In the genomic region with DNA sequence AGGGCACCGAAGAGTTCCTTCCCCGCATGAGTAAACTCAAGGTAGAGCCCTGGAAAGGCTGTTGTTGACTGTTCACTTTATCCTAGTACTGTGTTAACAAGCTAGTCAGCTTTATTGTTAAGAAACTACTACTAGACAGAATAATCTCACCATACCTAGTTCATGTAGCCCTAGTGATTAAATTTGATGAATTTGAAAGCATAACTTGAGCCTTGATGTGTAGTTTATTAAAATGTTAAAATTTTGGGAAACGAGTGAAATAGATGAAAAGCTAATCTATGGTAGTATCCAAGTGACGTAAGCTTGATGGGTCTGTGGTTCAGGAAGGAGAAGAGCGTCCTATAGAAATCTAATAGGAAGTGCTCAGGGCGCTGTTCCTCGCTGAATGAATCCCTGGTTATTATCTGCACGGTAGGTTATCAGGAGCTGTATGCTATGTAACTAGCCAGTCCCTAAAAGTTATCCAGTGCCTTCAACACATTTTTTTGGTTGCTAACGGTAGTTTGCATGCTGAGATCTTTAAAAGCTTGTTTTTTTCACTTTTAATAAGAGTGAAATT, we compare ENCODE assay signal across 8 mouse cellular contexts. TPM values are rescaled to one million over a fixed set of nuclear protein-coding genes. Genes with fewer than 3 reads are reported as not detected.
DNase-seq lines count a peak whose midpoint lies in the region; ATAC-seq and TF ChIP-seq lines count a peak whose summit lies in the region.

No protein-coding gene starts in this region.

- WGBS in heart, embryonic 10.5 days: 11% methylated on average over 9 of the region's 9 CpGs
- WGBS in forebrain, embryonic 15.5 days: 13% methylated on average over 9 of the region's 9 CpGs
- WGBS in liver, embryonic 16.5 days (ENCODE audit: insufficient replicate concordance): 2% methylated on average over 9 of the region's 9 CpGs

- peak; percentile 31 for ATAC-seq in G1E (ENCODE audit: extremely low read depth, insufficient number of reproducible peaks, low FRiP score, poor library complexity, severe bottlenecking)
- no peak for ATAC-seq in forebrain, embryonic 15.5 days (replicated peaks)
- ATAC-seq in liver, embryonic 16.5 days (ENCODE audit: low read depth): no peak

- H3K4me1 ChIP-seq in heart, embryonic 10.5 days: peaks cover 24% of the 10 kb centered on the region
- H3K4me1 ChIP-seq in G1E (ENCODE audit: insufficient read depth, low read depth, low read length): peaks cover 52% of the 10 kb centered on the region
- H3K4me1 ChIP-seq in forebrain, embryonic 15.5 days: peaks cover 52% of the 10 kb centered on the region
- H3K4me1 ChIP-seq in liver, embryonic 16.5 days (ENCODE audit: control insufficient read depth, low read depth, low read length): peaks cover 34% of the 10 kb centered on the region

- H3K4me2 ChIP-seq in forebrain, embryonic 15.5 days (replicated peaks): peak overlapping the region; percentile 79
- peak overlapping the region; percentile 60 for H3K4me2 ChIP-seq in liver, embryonic 16.5 days (ENCODE audit: low read depth, low read length)

- 0 out of 2 replicates have a peak, but pooled peaks cover under 1% of the 10 kb centered on the region for H3K36me3 ChIP-seq in heart, embryonic 10.5 days
- peaks cover 48% of the 10 kb centered on the region for H3K36me3 ChIP-seq in G1E (replicated peaks)
- no peaks in the 10 kb centered on the region for H3K36me3 ChIP-seq in forebrain, embryonic 15.5 days
- H3K36me3 ChIP-seq in liver, embryonic 16.5 days (ENCODE audit: control insufficient read depth, insufficient read depth): no peaks in the 10 kb centered on the region

- no peak for DNase-seq in heart, embryonic 10.5 days (ENCODE audit: low spot score)
- DNase-seq in heart, postnatal 36 days: no peak
- DNase-seq in G1E (ENCODE audit: low spot score): peak; percentile 52
- DNase-seq in thymus, postnatal 10 days (ENCODE audit: low spot score in 2 of 2): no peak
- no peak for DNase-seq in thymus, postnatal 0 days (ENCODE audit: low spot score)
- DNase-seq in right cerebral cortex, postnatal 4 days: no peak

- TF ChIP-seq CTCF in G1E (IDR thresholded peaks at IDR 0.05; ENCODE audit: low read depth, low read length): no peak

- intact Hi-C loops in heart, postnatal 36 days (cut with DNase I): loop anchor here (2.0 to 10.0 kb wide), 4 partner anchors 38 to 610 kb away; a partner anchor contains a TSS

- peak overlapping the region; percentile 91 for H3K9ac ChIP-seq in forebrain, embryonic 15.5 days (replicated peaks)
- peak overlapping the region; percentile 97 for H3K9ac ChIP-seq in liver, embryonic 16.5 days (ENCODE audit: low read depth, low read length)

- peak overlapping the region; percentile 97; the same call in 1 of the 2 replicates for H3K27ac ChIP-seq in heart, embryonic 10.5 days
- H3K27ac ChIP-seq in forebrain, embryonic 15.5 days (replicated peaks): peak overlapping the region; percentile 99
- peak overlapping the region; percentile 100 for H3K27ac ChIP-seq in liver, embryonic 16.5 days (ENCODE audit: low read length)

- no peaks in the 10 kb centered on the region for H3K27me3 ChIP-seq in heart, embryonic 10.5 days (ENCODE audit: insufficient read depth, poor library complexity, severe bottlenecking)
- H3K27me3 ChIP-seq in G1E (ENCODE audit: insufficient read depth, low read length): no peaks in the 10 kb centered on the region
- H3K27me3 ChIP-seq in forebrain, embryonic 15.5 days: no peaks in the 10 kb centered on the region
- no peaks in the 10 kb centered on the region for H3K27me3 ChIP-seq in liver, embryonic 16.5 days (ENCODE audit: control insufficient read depth, insufficient read depth, low read depth, low read length)

- no peaks in the 10 kb centered on the region for H3K9me3 ChIP-seq in heart, embryonic 10.5 days
- no peaks in the 10 kb centered on the region; the same call in 1 of the 2 replicates for H3K9me3 ChIP-seq in G1E (replicated peaks)
- no peaks in the 10 kb centered on the region for H3K9me3 ChIP-seq in forebrain, embryonic 15.5 days
- no peaks in the 10 kb centered on the region for H3K9me3 ChIP-seq in liver, embryonic 16.5 days (replicated peaks; ENCODE audit: control insufficient read depth, low read length)

- H3K4me3 ChIP-seq in heart, embryonic 10.5 days: peak overlapping the region; percentile 99
- H3K4me3 ChIP-seq in G1E (ENCODE audit: low read depth, low read length): peak overlapping the region; percentile 100
- peak overlapping the region; percentile 97 for H3K4me3 ChIP-seq in forebrain, embryonic 15.5 days
- H3K4me3 ChIP-seq in liver, embryonic 16.5 days (ENCODE audit: low read depth, low read length): peak overlapping the region; percentile 100

RNA-seq across cellular contexts. Expression of a gene that starts 2.3 kb away (rescaled TPM):
- 11.8 and 17.5 TPM in 2 replicates for polyA plus RNA-seq in heart, embryonic 10.5 days (2016; fragmentation: Nextera tagmentation; extraction: Ambion mirVana)
- total RNA-seq in heart, postnatal 36 days (2021): 10 to 100 TPM; 38.3 to 42.7 TPM
- total RNA-seq in G1E (2014; fragmentation: Nextera tagmentation) (169 and 193 TPM in 2 replicates), G1E (2017) (58.4 and 60.8 TPM in 2 replicates)
- 59.3 and 79.8 TPM in 2 replicates for polyA plus RNA-seq in G1E (2012)
- 17.2 and 18.7 TPM in 2 replicates for polyA plus RNA-seq in forebrain, embryonic 15.5 days (2015; fragmentation: Nextera tagmentation; extraction: Ambion mirVana)
- polyA plus RNA-seq in liver, embryonic 16.5 days (2015; fragmentation: Nextera tagmentation; extraction: Ambion mirVana): 6.6 and 8.2 TPM in 2 replicates
- polyA plus RNA-seq in thymus, postnatal 0 days (2015; fragmentation: Nextera tagmentation; extraction: Ambion mirVana): 20.6 and 27.4 TPM in 2 replicates

RNA-seq across cellular contexts. Expression of a gene that starts 40.6 kb away (rescaled TPM):
- 5.5 and 6.8 TPM in 2 replicates for polyA plus RNA-seq in heart, embryonic 10.5 days (2016; fragmentation: Nextera tagmentation; extraction: Ambion mirVana)
- total RNA-seq in heart, postnatal 36 days (2021): 10 to 100 TPM in 1 of 2 experiments, 1 to 10 TPM in 1; 8.5 to 10.7 TPM
- not detected in 2 replicates for total RNA-seq in G1E (2014; fragmentation: Nextera tagmentation)
- 0.23 and 0.44 TPM in 2 replicates for total RNA-seq in G1E (2017)
- 0.74 and 1.0 TPM in 2 replicates for polyA plus RNA-seq in G1E (2012)
- polyA plus RNA-seq in forebrain, embryonic 15.5 days (2015; fragmentation: Nextera tagmentation; extraction: Ambion mirVana): 29.2 and 29.7 TPM in 2 replicates
- 1.7 TPM in 2 replicates for polyA plus RNA-seq in liver, embryonic 16.5 days (2015; fragmentation: Nextera tagmentation; extraction: Ambion mirVana)
- 14.8 and 16.4 TPM in 2 replicates for polyA plus RNA-seq in thymus, postnatal 0 days (2015; fragmentation: Nextera tagmentation; extraction: Ambion mirVana)

RNA-seq across cellular contexts. Expression of a gene that starts 40.8 kb away (rescaled TPM):
- 7.0 and 7.3 TPM in 2 replicates for polyA plus RNA-seq in heart, embryonic 10.5 days (2016; fragmentation: Nextera tagmentation; extraction: Ambion mirVana)
- total RNA-seq in heart, postnatal 36 days (2021): 1 to 10 TPM; 6.5 to 6.9 TPM
- total RNA-seq in G1E (2014; fragmentation: Nextera tagmentation): 3.2 and 4.6 TPM in 2 replicates
- total RNA-seq in G1E (2017): 4.1 and 4.2 TPM in 2 replicates
- polyA plus RNA-seq in G1E (2012): 0.65 and 0.79 TPM in 2 replicates
- 14.4 and 14.7 TPM in 2 replicates for polyA plus RNA-seq in forebrain, embryonic 15.5 days (2015; fragmentation: Nextera tagmentation; extraction: Ambion mirVana)
- polyA plus RNA-seq in liver, embryonic 16.5 days (2015; fragmentation: Nextera tagmentation; extraction: Ambion mirVana): 25.4 and 32.5 TPM in 2 replicates
- polyA plus RNA-seq in thymus, postnatal 0 days (2015; fragmentation: Nextera tagmentation; extraction: Ambion mirVana): 7.3 and 8.4 TPM in 2 replicates
